Mouse (Mus musculus): ENCODE measurements around the gene Snx18. TPM values are rescaled to one million over a fixed set of nuclear protein-coding genes. Genes with fewer than 3 reads are reported as not detected.

Gene Snx18
- polyA plus RNA-seq (2012; ENCODE audit: insufficient read depth, insufficient read length, missing spikeins), result 13.1 and 14.5 TPM in 2 replicates

DNA sequence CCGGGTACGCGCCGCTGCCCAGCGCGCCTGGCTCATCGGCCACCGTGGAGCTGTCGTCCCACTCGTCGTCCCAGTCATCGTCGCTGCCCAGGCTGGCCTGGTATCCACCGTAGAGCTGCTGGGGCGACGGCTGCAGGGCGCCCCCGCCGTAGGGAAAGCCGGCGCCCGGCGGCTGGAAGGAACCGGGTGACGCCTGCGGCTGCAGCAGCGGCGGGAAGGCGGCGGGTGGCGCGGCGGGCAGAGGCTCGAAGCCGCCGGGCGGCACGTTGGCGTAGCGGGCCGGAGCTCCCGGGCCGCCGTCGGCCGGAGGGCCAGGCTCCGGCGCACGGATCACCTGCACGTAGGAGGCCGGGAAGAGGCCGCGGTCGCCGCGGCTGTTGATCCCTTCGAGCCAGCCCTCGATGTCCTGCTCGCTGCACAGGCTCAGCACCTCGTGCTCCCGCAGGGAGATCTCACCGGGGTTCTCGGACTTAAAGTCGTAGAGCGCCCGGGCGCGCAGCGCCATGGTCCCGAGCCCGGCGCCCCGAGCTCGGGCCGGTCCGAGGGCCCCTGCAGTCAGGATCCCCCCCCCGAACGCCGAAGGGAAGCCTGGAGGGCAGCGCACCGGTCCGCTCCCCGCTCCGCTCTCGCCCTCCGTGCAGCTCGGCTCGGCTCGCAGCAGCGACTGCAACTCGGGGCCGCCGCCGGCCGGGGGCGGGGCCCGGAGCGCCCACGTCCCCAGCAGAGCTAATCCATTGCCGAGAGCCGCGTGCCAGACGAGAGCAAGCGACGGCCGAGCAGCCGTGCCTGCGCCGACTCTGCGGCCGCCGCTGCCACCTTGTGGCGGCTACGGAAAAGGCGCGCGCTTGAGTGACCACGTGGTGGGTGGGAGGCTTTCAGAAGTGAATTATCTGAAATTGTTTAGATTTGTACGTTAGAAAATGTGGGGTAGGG is at the start of gene Snx18:
Gene Snx18 (minus strand): TSS at position 674 of the 933 bp plus-strand sequence.
- peaks cover 16% of the 10 kb centered on the region for H3K4me1 ChIP-seq (ENCODE audit: control insufficient read depth, insufficient read depth, insufficient read length, low read length)
- peak within 1 kb of the TSS; percentile 97 for H3K4me3 ChIP-seq (ENCODE audit: insufficient read depth, low read depth, low read length)
- H3K27ac ChIP-seq (replicated peaks; ENCODE audit: low read depth, low read length), result peak within 1 kb of the TSS; percentile 80

GRCm38 (mm10) chr13:113663883-113664282 is 45.5 kb upstream of the Snx18 start:
- H3K4me1 ChIP-seq (ENCODE audit: control insufficient read depth, insufficient read depth, insufficient read length, low read length), result no peaks in the 10 kb centered on the region
- no peak overlapping the region for H3K4me3 ChIP-seq (ENCODE audit: insufficient read depth, low read depth, low read length)
- no peak overlapping the region for H3K27ac ChIP-seq (replicated peaks; ENCODE audit: low read depth, low read length)

DNA sequence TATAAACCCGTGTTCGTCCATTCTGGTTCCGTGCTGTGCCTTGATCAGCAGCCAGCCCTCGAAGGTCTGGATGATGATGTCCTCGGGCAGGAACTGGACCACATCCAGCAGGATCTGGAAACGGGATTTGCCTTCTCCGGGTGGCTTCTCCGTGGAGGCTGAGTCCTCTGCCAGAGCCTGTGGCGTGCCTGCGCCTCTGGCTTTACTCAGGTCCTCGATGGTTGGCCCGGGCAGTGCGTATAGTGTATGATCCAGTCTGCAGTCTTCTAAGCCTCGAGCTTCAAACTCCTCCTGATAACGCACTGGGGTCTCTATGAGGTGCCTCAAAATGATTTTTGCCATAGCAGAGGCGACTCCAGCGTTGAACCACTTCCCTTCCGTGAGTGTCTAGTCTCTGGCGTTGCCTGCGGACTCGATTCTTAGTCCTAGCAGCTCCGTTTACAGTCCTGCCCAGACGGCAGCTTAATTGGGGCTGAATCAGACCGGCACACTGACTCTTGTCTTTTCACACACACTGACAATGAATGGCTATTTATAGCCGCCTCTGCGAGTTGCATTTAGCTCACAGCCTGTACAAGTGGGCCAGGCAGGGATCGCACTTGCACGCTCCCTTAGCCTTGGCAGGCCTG is 44.9 kb upstream of the Snx18 start, which contains the start of gene Hspb3:
Gene Hspb3 (minus strand): TSS at position 526 of the 629 bp plus-strand sequence.
- Histone ChIP-seq H3K4me1 (ENCODE audit: control insufficient read depth, insufficient read depth, insufficient read length, low read length) (no peaks in the 10 kb centered on the region), H3K4me3 (ENCODE audit: insufficient read depth, low read depth, low read length) (peak within 1 kb of the TSS; percentile 37)

GRCm38 (mm10) chr13:113661826-113662271 is 43.5 kb upstream of the Snx18 start:
- Histone ChIP-seq H3K4me1 (ENCODE audit: control insufficient read depth, insufficient read depth, insufficient read length, low read length) (no peaks in the 10 kb centered on the region), H3K4me3 (ENCODE audit: insufficient read depth, low read depth, low read length) (no peak overlapping the region), H3K27ac (replicated peaks; ENCODE audit: low read depth, low read length) (no peak overlapping the region)

More for the DNA sequence above, 44.9 kb upstream of the Snx18 start, which contains the start of gene Hspb3:
- no peak within 1 kb of the TSS for H3K27ac ChIP-seq (replicated peaks; ENCODE audit: low read depth, low read length)

DNA sequence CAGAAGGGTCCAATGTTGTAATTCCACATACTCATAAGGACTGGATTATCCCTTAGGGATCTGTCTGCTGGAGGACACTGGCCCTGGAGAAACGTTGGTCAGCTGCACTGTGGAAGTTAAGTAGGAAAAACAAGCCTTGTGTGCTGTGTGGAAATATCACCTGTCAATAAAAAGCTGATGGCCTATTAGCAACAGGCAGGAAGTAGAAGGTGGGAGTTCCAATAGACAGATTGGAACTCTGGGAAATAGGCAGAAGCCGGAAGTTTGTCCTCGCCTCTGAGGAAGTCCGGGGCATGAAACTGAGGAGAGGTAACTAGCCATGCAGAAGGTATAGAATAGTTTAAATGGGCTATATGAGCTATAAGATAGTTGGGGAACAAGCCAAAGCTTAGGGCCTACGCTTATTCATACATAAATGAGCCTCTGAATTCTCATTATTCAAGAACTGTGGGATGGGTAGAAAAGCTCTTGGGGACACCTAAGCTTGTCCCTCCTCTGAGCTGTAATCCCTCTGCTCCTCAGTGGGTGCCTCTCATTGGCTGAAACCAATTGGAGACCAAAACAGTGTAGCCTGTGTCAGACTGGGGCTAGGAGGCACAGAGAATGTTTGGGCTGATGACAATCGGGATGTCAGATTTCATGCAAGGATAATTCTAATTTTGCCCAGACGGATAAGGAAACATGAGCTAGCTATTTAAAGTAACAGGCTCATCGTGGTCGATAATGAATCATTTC is 42.4 kb upstream of the Snx18 start:
- H3K27ac ChIP-seq (replicated peaks; ENCODE audit: low read depth, low read length), result no peak overlapping the region
- no peak overlapping the region for H3K4me3 ChIP-seq (ENCODE audit: insufficient read depth, low read depth, low read length)
- no peaks in the 10 kb centered on the region for H3K4me1 ChIP-seq (ENCODE audit: control insufficient read depth, insufficient read depth, insufficient read length, low read length)

GRCm38 (mm10) chr13:113657204-113657603 is 38.8 kb upstream of the Snx18 start:
- H3K4me1 ChIP-seq (ENCODE audit: control insufficient read depth, insufficient read depth, insufficient read length, low read length), result no peaks in the 10 kb centered on the region
- no peak overlapping the region for H3K27ac ChIP-seq (replicated peaks; ENCODE audit: low read depth, low read length)
- H3K4me3 ChIP-seq (ENCODE audit: insufficient read depth, low read depth, low read length), result no peak overlapping the region

DNA sequence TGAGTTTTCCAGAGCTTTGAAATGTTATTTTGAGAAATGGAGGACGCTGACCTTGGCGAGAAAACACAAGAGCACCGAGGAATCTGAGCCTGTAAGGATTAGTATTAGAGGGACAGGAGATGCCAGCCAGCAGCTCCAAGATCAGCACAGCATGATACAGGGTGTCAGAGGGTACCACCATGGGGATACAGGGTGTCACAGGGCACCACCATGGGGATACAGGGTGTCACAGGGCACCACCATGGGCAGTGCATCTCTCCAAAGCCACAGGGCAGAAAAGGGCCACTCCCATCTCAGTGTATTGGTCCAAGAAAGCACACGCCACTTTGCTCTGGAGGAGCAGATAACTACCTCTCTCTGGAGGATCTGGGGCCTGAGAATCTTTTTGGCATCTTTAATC is 38.3 kb upstream of the Snx18 start:
- H3K27ac ChIP-seq (replicated peaks; ENCODE audit: low read depth, low read length), result no peak overlapping the region
- no peak overlapping the region for H3K4me3 ChIP-seq (ENCODE audit: insufficient read depth, low read depth, low read length)
- no peaks in the 10 kb centered on the region for H3K4me1 ChIP-seq (ENCODE audit: control insufficient read depth, insufficient read depth, insufficient read length, low read length)

- no peak overlapping the region for H3K4me3 ChIP-seq (ENCODE audit: insufficient read depth, low read depth, low read length)
- no peak overlapping the region for H3K27ac ChIP-seq (replicated peaks; ENCODE audit: low read depth, low read length)
- H3K4me1 ChIP-seq (ENCODE audit: control insufficient read depth, insufficient read depth, insufficient read length, low read length), result no peaks in the 10 kb centered on the region
Measured at GRCm38 (mm10) chr13:113655511-113655910, 37.1 kb upstream of the Snx18 start.

DNA sequence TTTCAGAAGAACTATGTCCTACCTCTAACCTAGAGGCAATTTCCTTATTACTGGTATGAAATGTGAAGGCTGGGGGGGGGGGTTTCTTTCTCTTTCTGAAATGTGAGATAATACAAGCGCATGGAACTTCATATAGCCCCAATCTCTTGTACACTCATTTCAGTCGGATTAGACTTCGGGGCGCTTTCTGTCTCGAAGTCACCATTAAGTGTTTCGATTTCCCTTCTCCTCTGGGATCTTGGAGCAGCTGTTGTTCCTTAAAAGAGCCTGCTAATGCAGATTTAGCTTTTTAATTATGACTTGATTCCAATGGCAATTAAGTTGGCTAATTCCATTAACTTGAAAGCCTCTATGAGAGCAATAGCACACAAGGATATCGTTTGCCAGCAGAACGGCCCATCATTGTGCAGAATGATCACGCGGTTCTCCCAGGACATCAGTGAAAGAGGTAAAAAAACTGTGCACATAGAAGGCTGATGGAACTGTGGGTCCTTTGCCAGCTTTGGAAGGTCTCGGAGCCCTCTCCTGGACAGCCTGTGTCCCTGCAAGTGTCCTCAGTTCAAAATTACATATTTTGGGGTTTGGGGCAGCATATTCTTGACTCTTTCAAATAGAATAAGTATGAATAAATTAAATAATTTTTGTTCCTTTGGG is 22.7 kb upstream of the Snx18 start:
- Histone ChIP-seq H3K4me1 (ENCODE audit: control insufficient read depth, insufficient read depth, insufficient read length, low read length) (no peaks in the 10 kb centered on the region), H3K4me3 (ENCODE audit: insufficient read depth, low read depth, low read length) (no peak overlapping the region), H3K27ac (replicated peaks; ENCODE audit: low read depth, low read length) (no peak overlapping the region)

GRCm38 (mm10) chr13:113638914-113639313 is 20.6 kb upstream of the Snx18 start:
- H3K4me1 ChIP-seq (ENCODE audit: control insufficient read depth, insufficient read depth, insufficient read length, low read length), result no peaks in the 10 kb centered on the region
- no peak overlapping the region for H3K27ac ChIP-seq (replicated peaks; ENCODE audit: low read depth, low read length)
- H3K4me3 ChIP-seq (ENCODE audit: insufficient read depth, low read depth, low read length), result no peak overlapping the region

- H3K4me1 ChIP-seq (ENCODE audit: control insufficient read depth, insufficient read depth, insufficient read length, low read length), result no peaks in the 10 kb centered on the region
- H3K4me3 ChIP-seq (ENCODE audit: insufficient read depth, low read depth, low read length), result 0 out of 2 replicates have a peak overlapping the region, but pooled peaks have one; percentile 5
- no peak overlapping the region for H3K27ac ChIP-seq (replicated peaks; ENCODE audit: low read depth, low read length)
Measured at GRCm38 (mm10) chr13:113635799-113636222, 17.4 kb upstream of the Snx18 start.

- H3K27ac ChIP-seq (replicated peaks; ENCODE audit: low read depth, low read length), result no peak overlapping the region
- H3K4me3 ChIP-seq (ENCODE audit: insufficient read depth, low read depth, low read length), result no peak overlapping the region
- no peaks in the 10 kb centered on the region for H3K4me1 ChIP-seq (ENCODE audit: control insufficient read depth, insufficient read depth, insufficient read length, low read length)
Measured at GRCm38 (mm10) chr13:113634732-113635481, 16.5 kb upstream of the Snx18 start.

DNA sequence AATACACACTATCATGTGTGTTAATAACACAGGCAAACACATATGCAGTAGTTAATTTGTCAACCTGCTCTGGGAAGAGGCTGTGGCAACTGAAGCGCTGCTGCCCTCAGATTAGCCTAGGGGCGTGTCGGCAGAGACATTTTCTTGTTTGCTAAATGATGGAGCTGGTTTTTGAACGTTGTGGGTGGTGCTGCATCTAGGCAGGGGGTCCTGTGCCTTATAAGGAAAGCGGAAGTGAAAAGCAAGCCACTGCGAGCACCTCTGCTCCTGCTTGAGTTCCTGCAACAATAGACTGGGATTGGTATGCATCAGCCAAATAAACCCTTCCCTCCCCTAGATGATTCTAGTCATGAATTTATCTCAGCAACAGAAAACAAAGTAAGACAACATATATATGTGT is 14.1 kb upstream of the Snx18 start:
- Histone ChIP-seq H3K27ac (replicated peaks; ENCODE audit: low read depth, low read length) (no peak overlapping the region), H3K4me3 (ENCODE audit: insufficient read depth, low read depth, low read length) (no peak overlapping the region), H3K4me1 (ENCODE audit: control insufficient read depth, insufficient read depth, insufficient read length, low read length) (no peaks in the 10 kb centered on the region)

GRCm38 (mm10) chr13:113627601-113628000 is 9.2 kb upstream of the Snx18 start:
- no peak overlapping the region for H3K4me3 ChIP-seq (ENCODE audit: insufficient read depth, low read depth, low read length)

More at GRCm38 (mm10) chr13:113627601-113628000, 9.2 kb upstream of the Snx18 start:
- H3K27ac ChIP-seq (replicated peaks; ENCODE audit: low read depth, low read length), result no peak overlapping the region
- no peaks in the 10 kb centered on the region for H3K4me1 ChIP-seq (ENCODE audit: control insufficient read depth, insufficient read depth, insufficient read length, low read length)
